Mouse (Mus musculus): ENCODE data around the gene Il15ra.

Il15ra gene

DNA sequence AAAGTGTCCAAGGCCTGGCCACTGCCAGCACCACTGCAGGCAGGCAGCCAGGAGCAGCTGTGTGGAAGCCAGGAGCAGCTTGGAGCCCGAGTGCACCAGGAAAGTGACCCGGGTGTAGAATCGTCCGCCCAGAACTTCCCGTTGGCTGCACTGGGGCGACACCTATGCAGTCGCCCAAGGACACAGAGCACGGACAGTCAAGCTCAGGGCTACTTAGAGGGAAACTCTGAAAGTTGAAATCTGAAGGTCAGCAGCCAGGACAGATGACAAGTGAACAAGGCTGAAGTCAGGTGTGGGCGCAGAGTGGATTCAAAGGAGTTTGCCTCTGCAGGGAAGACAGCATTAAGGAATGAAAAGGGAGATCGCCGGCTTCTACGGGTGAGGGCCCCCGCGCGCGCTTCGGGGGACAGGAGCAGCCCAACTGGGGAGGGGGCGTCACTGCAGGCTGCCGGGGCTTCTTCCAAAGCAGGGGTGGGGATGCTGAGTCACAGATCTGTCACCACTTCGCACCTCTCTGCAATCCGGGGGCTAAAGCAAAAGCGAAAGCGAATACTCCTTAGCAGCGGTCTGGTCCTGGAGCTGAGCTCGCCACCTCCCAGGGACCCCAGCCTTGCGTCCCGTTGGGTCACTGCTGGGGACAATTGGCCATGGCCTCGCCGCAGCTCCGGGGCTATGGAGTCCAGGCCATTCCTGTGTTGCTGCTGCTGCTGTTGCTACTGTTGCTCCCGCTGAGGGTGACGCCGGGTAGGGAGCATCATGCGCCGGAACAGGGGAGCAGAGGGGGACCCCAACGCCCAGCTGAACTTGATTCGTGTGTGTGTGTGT, at the start of gene Il15ra:
Gene Il15ra, plus strand, starts transcription at position 90 of the 825 bp plus-strand sequence.
- DNase-seq, result peak; percentile 25 to 49

DNA sequence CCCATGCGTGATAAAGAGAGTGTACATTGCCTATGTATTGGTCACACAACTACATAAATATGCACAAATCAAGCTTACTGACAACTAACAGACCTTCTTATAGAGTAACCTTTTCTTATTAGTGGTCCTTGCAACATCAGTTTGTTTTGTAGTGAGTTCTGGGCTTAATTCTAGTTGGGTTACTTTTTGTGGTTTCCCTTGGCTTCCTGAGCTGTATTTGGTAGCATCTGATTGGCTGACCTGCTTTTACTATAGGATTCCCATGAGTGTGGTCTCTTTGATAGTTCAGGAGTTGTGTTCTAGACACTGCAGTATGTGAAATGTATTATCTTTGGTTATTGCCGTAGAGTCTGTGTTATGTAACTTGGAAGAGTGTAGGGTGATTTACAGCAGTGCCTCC, 47.5 kb upstream of the Il15ra start:
- DNase-seq, result no peak

DNA sequence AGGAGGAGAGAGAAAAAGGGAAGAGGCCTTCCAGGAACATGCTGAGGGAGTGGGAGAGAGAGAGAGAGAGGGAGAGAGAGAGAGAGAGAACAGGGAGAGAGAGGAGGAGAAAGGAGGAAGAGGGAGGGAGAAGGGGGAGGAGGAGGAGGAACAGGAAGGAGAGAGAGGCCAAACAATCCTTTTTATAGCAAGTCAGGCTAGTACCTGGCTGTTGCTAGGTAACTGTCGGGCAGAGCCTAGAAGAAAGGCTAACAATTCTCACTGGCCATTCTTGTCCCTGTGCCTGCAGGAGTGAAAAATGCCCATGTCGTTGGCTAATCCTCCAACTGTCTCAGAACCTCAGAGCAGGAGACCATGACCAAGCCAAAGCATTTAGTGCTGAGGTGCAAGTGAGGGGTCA, 45.8 kb upstream of the Il15ra start:
- DNase-seq, result no peak

DNA sequence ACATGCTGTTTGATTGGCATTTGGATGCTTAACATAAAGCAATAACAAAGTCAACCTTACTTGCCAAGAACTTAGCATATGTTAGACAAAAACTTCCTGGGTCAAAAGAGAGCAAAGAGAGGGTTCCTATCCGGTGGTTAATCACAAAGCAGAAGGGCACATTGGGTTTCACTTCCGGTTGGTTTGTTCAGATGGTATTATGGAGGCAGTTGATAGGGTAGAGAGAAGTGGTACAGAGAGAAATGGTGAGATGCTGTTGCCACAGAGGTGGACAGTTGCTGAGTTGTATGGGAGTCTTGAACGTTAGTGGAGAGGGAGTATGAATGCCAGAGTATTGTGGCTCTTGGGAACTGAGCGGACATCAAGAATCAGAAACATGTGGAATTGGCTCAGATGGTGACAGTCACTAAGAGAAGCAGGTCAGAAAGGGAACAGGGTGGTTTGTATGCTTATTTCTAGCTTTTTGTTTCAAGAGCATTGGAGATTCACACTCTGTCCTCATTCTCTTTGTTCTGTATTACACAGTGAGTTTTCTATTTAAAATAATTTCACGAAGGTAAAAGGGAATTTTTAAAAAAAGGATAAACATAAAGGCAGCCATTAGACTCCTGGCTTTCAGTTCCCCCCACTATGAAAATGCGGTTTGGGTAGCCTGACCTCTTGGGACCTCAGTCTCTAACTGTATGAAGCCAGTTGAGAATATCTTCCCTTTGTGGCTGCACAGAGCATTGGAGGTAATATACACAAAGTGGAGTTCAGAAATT, 42.8 kb upstream of the Il15ra start:
- DNase-seq, result no peak

DNA sequence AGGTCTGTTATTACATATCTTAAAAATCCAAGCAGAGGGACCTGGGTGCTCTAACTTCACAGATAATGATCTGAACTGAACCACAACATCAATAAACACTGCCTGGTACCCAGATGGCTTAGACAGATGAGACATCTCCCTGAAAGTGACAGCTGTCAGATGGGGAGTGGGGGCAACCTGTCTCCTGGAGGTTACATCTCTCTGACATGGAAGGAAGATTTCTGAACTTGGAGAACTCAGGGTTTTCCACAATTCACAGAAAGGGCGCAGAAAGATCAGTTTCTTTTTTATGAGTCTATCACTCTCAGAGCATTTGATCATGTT, 42.2 kb upstream of the Il15ra start:
- no peak for DNase-seq

DNA sequence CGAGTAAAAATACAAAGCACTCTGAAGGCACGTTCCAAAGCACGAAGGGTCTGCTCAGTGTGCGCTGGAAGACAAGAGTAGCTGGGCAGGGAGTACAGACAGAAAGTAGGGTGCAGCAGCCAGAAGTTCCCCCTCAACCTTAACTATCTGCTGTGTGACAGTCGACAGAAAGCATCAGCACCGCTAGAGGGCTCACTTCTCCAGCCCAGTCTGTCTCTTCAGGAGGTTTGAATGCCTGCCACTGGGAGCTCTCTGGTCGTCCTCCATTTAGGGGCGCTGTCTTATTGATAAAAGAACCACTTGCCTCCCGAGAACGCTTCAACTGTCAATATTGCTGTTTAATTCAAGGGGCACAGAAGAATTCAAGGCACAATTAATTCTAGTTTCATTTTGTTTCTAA, 41.1 kb upstream of the Il15ra start:
- DNase-seq, result peak; percentile 77 to 88

DNA sequence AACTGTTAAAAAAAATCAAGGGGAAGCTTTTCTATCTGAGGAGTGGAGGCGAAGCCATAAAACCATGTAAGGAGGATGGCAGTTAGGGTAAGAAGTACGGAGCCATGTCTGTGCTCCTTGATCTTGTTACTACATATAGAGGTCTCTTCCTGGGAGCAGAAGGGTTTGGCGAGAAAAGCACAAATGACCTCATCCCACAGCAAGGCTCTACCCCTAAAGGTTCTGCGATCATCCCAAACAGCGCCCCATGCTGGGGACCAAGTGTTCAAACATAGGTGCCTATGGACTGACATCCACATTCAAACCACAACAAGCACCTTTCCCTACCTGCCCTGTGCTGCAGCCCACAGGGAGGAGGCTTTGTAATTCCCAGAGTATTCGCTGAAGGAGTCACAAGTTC, 40.7 kb upstream of the Il15ra start:
- DNase-seq, result peak; percentile 51 to 72

DNA sequence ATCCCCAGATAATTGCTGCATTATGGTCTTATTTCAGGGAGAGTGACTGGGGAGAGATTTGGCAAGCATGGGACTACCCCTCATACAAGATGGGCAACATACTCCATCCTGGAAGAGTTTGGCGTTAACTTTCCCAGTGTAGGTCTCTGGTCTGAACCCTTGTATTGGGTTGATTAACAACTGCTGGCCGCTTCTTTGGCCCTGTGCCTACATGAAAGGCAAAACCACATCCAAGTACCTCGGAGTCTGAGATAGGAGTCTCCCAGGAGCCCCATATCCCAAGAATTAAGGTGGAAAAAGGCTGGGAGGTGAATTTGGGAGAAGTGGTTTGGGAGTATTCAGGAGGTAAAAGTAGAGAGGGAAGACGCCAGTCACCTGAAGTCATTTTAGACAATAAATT, 40.3 kb upstream of the Il15ra start:
- peak in 1 of 2 experiments; percentile 5 for DNase-seq

DNA sequence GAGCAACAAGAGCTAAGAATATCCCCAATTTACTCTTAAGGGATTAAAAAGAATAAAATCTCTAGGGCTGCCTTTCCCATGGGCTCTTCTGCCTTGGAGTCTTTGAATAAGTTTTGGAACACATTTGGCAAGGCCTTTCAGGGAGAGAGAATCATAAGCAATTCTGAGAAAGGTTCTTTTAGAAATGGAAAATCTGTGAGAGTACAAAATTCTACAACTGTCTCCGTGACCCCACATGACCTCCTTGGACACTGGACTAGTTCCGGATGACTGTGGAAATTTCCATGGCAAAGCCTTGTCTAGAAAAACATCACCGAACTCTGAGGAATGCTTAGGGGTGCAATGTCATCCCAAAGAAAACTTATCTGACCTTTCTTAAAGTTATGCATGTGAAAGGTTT, 39.8 kb upstream of the Il15ra start:
- no peak for DNase-seq

DNA sequence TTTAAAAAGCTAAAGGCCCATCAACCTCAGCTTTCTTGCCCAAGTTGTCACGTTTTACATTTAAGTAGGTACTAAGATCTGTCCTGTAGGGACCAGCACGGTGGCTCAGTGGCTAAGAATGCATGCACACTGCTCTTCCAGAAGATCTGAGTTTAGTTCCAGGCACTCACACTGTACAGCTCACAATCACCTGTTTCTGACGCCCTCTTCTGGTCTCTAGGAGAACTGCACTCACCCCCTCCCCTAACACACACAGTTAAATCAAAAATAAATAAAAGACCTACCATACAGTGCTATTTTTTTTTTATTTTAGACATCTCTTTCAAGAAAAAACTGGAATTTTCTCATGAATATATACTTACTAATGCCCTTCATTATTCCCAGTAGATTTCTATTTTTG, 32.9 kb upstream of the Il15ra start:
- peak in 1 of 2 experiments; percentile 4 for DNase-seq

DNA sequence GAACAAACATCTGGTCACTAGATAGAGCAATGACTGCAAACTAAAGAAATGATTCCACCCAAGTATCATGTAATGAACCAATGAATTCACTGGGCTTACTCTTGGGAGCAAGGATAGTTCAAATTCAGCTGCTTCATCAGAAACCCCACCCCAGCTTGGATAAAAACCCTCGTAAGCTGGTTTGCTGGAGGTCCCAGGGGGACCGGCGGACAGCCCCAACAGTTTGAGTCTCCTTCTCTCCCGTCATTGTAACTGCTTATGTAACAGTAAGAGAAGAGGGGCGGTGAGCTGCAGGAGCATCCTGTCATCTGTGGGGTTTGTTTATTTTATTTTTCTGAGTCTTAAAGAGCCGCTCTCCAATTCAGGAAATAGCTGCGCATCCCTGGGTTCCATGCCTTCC, 25.5 kb upstream of the Il15ra start:
- DNase-seq, result no peak

DNA sequence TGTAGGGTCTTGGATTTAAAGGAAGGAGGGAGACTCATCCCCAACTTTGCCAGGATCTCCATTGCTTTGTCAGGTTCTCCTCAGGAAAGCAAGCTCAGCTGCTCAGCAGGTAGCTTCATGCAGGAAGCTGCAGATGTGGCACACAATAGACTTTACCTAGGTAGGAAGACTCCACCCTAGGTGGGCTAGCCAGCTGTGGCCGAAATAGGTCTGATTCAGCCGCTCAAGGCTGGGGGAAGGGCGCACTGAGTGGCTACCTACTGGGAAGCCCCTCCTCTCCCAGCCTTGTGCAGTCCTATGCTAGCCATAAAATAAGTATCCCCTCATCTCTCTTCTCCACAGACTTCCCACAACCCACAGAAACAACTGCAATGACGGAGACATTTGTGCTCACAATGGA, 22.4 kb upstream of the Il15ra start:
- DNase-seq, result no peak

DNA sequence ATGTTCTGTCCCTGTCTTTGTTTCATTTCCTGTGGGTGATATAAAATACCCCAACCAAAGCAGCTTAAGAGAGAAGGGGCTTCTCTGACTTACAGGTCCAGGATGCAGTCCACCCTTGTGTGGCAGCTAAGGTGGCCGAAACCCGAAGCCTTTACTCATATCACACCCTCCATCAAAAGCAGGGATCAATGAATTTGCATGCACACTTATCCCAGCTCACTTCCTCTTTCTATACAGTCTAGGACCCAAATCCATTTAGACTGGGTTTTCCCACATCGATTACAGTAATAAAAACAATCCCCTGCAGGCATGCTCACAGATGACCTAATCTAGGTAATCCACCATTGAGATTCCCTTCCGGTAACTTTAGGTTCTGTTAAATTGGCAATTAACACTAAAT, 18.6 kb upstream of the Il15ra start:
- DNase-seq, result no peak

DNA sequence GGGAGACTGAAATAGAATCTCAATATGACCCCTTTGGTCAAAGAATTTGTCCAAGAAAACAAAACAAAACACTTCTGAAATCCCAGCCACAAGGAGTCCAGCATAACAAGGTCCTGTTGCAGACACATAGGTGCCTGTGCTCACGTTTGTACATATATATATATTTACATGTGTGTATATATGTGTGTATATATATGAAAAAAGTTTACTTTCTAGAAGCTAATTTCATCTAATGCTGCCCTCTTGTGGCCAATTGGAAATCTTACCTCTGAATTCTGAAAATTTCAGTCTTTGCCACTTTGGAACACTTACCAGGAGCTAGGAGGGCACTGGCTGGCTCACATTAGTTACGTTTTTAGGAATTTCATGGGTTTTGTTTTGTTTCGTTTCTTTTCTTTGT, 17.7 kb upstream of the Il15ra start:
- peak in 1 of 2 experiments; percentile 5 for DNase-seq

DNA sequence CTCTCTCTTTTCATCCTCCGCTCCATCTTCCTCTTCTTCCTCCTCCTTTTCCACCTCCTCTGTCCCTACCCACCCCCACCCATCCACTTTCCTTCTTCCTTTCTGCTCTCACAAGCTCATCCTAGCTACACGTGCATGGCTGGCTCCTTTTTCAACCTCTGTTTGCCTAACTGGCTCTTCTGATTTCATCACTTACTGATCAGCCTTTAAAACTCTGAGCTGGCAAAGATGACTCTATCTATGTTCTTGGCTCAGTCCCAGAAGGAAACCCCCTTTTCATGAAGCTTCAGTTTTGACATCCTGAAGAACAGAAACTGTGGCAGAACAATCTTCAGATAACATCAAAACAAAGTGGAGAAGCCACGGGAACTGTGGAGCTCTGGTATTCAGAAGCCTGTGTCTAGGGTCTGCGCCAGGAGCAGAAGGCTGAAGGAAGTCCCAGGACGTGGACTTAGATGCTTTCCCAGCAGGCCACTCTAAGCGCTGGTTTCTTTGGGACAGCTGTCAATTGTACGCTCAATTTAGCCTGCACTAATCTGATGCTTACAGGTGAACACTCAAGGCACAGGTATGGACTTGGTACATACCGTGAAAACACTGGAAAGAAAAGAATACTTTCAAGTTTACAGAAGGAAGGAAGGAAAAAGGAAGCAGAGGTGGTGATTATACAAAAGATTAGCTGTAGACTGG, 14.7 kb upstream of the Il15ra start:
- DNase-seq, result peak in 1 of 2 experiments; percentile 35

DNA sequence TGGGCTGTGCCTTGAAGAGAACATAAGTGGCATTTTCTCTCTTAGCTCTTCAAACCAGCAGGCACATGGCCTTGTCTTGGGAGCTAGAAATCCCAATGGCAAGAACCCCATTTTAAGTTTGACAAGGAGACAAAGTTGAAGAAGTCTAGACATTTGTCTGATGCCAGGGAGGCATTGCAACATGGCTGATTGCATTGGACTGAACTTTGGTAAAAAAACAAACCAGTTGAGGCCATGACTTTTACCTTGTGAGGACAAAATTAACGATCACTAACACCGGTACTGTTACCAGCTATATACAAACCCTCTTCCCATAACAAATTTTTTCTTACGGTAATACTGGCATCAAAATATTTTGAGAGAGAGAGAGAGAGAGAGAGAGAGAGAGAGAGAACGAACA, 11.7 kb upstream of the Il15ra start:
- DNase-seq, result no peak

DNA sequence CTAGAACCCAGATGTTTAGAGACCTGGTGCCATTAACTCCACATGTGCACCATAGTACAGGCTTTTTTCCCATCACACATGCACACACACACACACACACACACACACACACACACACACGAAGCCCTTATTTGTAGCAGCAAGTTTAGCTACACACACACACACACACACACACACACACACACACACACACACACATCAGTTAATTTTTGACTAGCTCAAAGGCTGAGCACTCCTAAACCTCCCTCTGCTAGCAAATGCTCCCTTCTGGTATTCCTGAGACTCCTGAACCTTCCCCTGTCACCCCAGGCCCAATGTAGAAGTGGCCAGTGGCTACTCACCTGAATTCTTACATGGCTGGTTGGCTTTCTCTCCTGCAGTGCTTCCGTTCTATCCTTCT, 11.0 kb upstream of the Il15ra start:
- DNase-seq, result no peak

DNA sequence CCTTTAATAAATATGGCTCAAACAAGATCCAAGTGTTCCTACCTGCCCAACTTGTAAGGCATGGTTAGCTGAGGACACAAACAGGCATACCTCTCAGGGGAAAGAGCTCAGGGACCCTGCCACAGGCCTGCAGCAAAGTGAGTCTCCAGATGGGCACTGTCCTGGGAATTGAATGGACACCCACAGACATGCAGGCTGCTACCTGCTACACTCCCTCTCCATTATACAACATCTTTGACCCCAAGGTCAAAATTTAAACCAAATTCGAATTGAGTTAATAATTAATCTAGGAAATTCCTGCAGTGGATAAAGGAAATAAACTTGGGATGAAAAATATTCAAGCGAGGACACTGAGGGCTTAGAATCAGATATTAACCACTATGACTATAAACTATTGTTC, 9.2 kb upstream of the Il15ra start:
- DNase-seq, result no peak

DNA sequence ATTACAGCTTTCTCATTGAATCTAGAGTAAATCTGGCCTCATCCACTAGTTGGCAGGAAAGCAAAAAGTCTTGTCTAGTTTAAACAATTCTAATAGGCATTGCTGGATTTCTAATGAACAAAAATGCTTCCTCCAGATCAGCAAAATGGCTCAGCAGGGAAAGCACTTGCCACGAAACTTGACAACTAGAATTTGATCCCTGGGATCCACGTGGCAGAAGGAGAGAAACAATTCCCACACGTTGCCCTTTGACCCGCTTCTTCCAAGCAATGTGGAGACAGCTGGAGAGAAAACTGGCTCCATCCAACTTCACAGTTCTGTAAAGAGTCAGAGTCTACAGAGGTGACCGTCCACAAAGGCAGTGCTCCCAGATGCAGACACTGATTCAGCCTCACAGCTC, 6.1 kb upstream of the Il15ra start:
- DNase-seq, result no peak

DNA sequence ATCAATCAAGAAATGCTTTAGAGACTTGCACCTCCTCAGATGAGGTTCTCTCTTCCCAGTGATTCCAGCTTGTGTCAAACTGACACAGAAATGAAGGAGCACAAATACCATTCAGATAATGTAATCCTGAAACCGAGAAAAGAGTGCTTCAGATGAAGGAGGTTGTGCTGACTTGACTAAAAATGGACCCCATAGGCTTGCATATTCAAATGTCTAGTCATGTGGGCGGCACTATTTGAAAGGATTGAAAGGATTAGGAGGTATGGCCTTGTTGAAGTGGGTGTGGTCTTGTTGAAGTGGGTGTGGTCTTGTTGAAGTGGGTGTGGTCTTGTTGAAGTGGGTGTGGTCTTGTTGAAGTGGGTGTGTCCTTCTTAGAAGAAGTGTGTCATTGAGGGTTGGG, 5.2 kb upstream of the Il15ra start:
- DNase-seq, result no peak

DNA sequence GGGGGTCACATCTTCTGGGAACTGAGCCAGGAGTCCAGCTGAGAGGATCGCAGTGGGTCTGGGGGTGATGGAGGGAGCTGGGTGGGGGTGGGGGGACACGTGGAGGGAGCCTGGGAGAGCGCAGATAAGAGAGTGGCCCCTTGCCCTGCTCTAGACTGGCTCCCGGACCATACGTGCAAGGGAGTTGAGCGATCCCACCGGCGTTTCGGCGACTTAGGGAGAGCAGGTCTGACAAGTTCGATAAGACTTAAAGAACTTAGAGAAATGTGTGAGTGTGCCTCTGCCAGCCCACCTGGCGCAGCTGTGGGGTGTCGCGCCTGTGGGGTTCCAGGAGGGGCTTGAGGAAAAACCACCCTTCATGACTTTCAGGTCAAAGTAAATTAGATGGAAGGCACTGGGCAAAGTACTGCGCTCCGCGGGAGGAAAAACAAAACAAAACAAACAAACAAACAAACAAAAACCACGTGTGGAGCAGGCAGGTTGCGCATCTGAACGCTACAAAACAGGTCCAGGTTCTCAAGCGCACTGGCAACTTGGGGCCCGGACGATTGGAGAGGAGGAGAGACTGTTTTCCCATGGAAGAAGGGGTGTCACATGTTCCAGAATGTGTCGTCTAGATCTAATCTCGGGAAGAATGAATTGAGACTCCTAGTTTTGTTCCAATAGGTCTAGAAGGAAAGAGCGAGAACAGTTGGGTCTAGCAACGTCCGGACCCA, 1.1 kb downstream of the Il15ra start:
- no peak for DNase-seq

DNA sequence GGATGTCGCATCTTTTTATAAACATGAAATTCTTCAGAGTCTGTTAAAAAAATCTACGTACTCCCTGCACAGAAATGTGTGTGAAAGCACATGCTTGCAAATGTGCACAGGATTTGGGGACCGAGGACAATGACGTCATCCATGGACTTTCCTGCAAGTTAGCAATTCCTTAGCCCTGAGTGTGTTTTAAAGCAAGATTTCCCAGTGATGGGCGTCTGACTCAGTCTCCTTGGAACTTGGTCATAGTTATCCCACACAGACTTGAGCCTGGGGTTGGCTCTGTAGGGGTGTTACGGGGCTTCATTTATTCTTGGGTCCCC, 1.6 kb downstream of the Il15ra start:
- no peak for DNase-seq

DNA sequence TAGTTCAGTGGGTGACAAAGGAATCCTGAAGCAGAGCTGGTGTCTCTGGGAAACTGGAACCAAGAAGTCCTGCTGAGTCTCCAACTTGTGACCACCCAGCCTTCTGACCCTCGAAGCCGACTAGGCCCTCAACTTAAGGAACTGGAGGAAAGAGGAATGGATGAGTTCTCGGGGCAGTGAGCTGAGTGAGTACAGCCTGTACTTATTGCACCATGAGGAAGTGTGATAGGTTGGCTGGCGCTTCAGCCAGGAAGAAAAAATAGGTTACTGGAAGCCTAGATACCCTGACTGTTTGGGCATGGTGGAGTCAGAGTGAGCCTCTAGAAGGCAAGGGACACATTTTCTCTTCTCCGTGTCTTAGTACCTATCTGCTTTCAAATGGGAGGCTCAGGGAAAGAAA, 3.4 kb downstream of the Il15ra start:
- no peak for DNase-seq
